Mouse (Mus musculus) c-Kit-negative CD71-positive TER-119-positive erythroid progenitor cells, embryonic 14.5 days (primary cell): Measurements from ENCODE around the gene Il10.
A peak's percentile ranks its signal among the peaks of the same experiment; 100 is the strongest.

Source experiments
- DNase-seq: peaks from one replicate; pipeline ENCODE4 v3.0.0-alpha.2; 2013; ENCODE audit warnings: low read depth, low spot score

Il10 gene

GRCm38 (mm10) chr1:131048946-131049345 lies 29.3 kb downstream of the Il10 start:
- DNase-seq: no peak

- DNase-seq: no peak
Measured at GRCm38 (mm10) chr1:131049361-131049806, 29.7 kb downstream of the Il10 start.

GRCm38 (mm10) chr1:131050011-131050410 lies 30.4 kb downstream of the Il10 start:
- no peak for DNase-seq

GRCm38 (mm10) chr1:131050617-131051016 lies 31.0 kb downstream of the Il10 start:
- DNase-seq: no peak

- no peak for DNase-seq
Measured at GRCm38 (mm10) chr1:131051073-131051472, 31.4 kb downstream of the Il10 start.

- no peak for DNase-seq
Measured at GRCm38 (mm10) chr1:131053239-131053638, 33.6 kb downstream of the Il10 start.

- no peak for DNase-seq
Measured at GRCm38 (mm10) chr1:131053656-131054055, 34.0 kb downstream of the Il10 start.

- DNase-seq: no peak
Measured at GRCm38 (mm10) chr1:131054251-131054650, 34.6 kb downstream of the Il10 start.

GRCm38 (mm10) chr1:131058431-131058830 lies 38.8 kb downstream of the Il10 start:
- no peak for DNase-seq

- DNase-seq: no peak
Measured at GRCm38 (mm10) chr1:131059411-131059810, 39.8 kb downstream of the Il10 start.

- DNase-seq: no peak
Measured at GRCm38 (mm10) chr1:131059841-131060240, 40.2 kb downstream of the Il10 start.

- no peak for DNase-seq
Measured at GRCm38 (mm10) chr1:131060290-131061253, 40.9 kb downstream of the Il10 start.

- no peak for DNase-seq
Measured at GRCm38 (mm10) chr1:131061740-131062254, 42.2 kb downstream of the Il10 start.

- DNase-seq: no peak
Measured at GRCm38 (mm10) chr1:131062821-131063220, 43.2 kb downstream of the Il10 start.

GRCm38 (mm10) chr1:131064202-131064601 lies 44.6 kb downstream of the Il10 start:
- DNase-seq: no peak

GRCm38 (mm10) chr1:131068011-131068727 lies 48.5 kb downstream of the Il10 start:
- DNase-seq: peak; percentile 33

- no peak for DNase-seq
Measured at GRCm38 (mm10) chr1:131069010-131069409, 49.4 kb downstream of the Il10 start.

GRCm38 (mm10) chr1:131072376-131072990 lies 52.8 kb downstream of the Il10 start:
- no peak for DNase-seq

GRCm38 (mm10) chr1:131074524-131074938 lies 54.9 kb downstream of the Il10 start:
- DNase-seq: no peak
